Mouse (Mus musculus) embryo, embryonic 11 days (tissue): Measurements from ENCODE around the gene Nek8.
A peak's percentile ranks its signal among the peaks of the same experiment; 100 is the strongest.

Source experiments
- DNase-seq: peaks from one replicate; pipeline ENCODE4 v3.0.0-alpha.2; 2015

Nek8 gene

DNA sequence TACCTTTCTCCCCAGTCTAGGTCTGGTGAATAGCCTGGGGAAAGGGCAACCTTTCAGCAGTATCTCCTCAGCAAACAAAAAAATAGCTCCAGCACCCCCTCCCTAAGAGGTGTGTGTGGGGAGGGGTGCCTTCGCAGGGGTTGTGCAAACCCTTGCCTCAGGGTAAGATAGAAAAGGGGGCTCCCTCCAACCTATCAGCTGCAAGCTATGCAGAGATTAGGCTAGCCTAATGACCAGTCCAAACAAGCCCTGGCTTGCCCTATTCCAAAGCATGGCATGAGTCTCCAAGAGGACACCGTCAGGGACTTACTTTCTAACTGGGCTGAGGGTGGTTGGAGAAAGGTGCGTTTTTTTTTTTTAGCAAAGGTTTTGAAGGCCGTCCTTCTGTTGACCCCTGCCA lies 10.3 kb downstream of the Nek8 start:
- DNase-seq = no peak

DNA sequence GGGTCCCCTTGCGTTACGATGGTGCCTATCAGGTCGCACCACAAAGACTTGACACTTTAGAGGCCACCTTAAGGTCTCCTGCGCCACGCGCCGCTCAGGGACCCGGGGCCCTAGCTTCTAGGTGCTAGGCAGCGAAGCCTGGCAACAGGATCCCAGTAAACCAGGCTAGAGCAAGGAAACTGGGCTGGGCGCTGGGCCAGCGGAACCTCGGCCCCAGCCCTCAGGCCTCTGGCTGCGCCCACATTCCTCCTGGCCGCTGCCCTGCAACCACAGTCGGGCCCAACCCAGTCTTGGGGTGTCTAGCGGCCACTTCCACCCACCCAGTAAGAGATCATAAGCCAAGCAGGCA lies 10.7 kb downstream of the Nek8 start:
- no peak for DNase-seq

DNA sequence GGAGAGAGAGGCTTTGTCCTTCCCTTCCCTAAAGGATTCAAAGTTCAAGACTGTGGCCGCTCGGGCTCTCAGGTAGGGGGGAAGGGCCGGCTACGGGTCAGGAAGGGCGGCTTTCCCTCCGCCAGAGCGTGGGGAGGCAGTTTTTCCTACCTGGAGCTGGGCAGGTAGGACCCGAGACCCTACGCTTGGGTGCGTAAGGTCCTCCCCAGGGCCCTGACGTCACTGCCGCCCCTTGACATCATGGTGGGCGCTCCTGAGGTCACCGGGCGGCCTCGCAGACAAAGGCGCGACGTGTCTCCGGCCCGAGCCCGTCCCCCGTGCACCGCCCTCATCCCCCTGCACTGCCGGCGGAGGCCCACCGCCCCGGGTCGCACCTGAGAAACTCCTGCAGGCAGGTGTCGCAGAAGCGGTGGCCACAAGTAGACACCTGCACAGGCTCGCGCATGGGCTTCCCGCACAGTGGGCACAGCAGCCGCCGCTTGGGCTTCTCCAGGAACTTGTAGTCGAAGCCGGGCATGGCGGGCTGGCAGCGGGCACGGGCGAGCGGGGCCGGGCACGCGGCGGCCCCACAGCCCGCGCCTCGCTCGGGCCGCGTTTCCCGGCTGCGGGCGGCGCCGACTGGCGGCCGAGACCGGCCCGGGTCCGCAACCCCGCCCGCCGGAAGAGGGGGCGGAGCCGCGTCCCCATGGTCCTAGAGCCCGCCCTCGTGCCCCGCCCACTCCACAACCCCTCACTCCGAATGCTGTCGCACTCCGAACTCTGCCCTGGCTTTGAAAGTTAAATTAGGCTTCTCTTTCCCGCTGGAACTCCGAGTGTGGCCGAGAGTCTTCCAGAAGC lies 11.3 kb downstream of the Nek8 start, which contains the start of gene Traf4:
Gene Traf4, minus strand, starts transcription at position 666 of the 837 bp plus-strand sequence.
- peak; percentile 96 for DNase-seq

DNA sequence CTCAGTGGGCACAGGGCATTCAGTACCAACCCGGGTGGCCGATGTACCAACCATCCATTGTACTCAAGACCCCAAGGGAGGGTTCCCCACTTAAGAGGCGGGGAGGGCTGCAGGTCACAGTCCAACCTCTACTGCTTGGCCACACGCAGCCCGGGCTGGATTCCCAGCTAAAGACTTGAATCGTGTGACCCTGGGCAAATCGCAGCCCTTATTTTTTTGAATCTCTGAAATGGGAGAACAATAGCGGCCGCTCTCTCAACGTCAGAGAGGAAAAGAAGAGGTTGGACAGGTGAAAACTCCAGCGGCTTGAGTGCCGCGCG lies 11.9 kb downstream of the Nek8 start:
- DNase-seq = peak; percentile 53

DNA sequence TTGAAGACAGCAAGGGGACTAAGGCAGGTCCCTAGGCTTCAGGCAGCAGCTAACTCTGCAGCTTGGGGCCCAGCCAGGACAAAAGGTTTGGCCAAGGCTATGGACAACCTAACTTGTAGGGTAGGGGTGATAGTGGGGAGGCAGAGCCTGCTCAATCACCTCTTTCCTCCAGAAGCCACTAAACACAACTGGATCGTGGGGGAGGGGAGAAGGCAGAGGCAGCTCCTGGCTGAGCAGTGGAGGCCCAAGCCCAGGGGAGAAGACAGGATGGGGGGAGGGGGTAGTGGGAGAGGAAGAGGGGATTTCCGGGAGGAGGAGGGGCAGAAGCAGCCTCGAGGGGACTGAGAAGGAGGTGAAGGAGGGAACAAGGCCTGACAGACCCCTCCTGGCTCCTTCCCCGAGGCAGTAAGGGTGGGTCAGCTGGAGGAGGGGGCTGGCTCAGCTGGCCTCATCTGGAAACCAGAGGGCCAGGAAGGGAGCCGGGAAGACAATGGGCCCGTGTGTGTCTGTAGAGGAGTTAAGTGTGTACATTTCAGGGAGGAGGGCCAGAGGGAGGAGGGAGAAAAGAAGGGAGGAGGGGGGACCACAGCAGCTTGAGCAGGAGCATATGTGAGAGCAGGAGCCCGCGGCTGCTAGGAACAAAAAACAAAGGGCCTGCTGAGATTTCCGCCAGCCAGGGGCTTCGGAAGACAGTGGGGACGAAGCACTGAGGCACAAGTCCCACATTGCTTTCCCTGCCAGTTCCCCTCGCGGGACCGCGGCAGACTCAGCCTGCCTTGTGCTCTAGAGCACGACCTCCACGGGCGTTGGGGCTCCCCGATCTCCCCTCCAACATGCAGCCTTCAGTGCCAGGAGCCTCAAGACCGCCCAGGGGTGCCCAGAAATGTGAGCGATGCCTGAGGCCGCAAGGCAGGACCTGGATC lies 12.5 kb downstream of the Nek8 start:
- peak; percentile 92 for DNase-seq

DNA sequence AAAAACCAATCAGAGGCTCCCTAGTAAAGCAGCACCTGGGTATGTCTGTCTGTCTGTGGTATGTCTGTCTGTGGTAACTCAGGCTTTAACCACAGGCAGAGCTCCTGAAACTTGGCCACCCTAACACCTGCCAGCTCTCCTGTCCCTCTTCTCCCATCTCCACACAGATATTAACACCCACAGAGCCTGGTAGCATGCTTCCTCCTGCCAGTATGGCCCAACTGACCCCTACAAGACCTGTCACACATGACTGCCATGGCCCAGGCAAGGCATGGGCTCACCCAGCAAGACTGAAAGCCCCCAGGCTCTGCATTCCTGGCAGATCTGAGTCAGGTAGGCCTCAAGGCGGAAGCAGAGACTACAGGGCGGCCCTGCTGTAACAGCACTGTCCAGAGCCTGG lies 13.4 kb downstream of the Nek8 start:
- DNase-seq = no peak

DNA sequence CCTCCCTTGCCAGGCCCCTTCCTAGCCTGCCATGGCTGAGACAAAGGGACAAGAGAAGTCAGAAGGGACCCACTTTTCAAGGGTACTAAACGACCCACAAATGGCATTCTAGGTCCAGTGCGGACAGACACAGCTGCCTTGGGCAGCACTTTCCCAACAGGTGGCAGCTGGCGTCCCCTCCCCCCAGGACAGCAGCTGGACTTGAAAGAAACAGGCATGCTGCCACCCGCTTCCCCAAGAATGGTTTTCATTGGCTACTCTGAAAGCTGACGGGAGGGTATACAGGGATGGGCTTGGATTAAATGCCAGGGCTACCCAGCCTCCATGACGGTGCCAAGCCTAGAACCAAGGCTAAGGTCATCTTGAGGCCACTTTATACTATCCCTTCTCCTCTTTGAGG lies 14.0 kb downstream of the Nek8 start:
- DNase-seq = no peak

DNA sequence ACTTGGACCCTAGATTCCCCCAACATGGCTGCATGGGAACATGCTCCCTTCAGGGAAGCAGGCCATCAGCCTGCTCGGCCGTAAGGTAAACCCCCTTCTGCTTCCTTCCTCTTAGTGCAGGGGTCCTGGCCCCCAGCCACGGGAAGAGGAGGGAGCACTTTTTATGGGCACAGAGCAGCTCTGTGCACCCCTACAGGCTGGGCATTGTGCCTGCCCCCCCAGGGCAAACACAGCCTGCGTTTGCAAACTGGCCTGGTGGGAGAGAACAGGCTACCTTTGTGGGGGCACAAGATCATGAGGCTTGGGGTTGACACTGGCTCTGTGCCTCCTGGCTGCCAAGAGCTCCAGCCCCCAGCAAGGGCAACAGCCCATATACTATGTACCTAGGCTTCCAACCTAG lies 14.5 kb downstream of the Nek8 start:
- no peak for DNase-seq

DNA sequence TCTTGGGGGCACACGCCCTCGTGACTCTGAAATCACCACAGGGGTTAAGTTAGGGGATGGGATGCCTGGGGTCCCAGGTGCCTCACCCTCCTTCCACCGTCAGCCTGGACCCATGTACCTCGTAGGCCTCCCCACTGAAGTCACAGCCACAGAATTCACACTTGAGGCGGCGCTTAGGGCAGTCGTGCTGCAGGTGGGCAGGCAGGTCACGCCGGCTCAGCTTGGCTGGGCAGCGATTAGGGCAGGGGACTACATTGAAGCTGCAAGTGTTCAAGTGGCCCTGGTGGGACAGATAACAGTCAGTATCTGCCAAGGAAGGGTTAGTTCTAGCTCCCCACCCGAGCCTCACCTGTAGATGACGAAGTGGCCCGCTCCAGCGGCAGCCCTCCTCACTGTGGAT lies 15.3 kb downstream of the Nek8 start:
- DNase-seq = no peak

DNA sequence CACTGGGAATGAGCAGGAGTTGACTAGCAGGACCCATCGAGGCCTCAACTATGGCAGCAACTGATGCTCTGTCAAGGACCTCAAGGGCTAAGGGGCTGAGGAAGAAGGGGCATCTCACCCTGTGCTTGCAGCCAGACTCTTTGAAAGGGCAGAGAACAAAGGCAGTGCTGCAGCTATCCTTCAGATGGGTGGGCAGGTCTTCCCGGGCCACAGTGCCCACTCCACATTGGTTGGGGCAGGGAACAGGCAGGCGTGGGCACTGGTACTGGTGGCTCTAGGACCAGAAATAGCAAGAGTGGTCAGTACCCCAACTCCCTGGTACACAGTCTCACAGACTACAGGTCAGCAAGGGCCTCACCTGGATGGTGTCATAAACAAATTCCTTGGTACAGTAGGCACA lies 15.8 kb downstream of the Nek8 start:
- DNase-seq = no peak

DNA sequence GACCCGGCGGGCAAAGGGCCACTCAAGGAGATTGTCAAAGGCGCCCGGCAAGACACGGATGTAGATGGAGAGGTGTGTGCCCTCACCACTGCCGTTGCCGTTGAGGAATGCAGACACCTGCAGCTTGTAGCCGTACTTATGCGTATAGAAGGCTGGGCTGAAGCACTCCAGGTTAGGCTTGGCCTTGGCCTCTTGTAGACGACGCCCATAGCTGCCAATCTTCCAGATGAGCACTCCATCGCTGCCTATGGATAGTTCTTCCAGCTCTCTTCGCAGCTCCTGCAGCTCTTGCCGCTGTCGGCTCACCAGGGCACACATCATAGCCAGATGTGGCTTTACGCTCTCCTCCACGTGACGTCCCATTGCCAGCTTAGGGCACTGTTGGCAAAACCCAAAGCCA lies 16.3 kb downstream of the Nek8 start:
- DNase-seq = no peak

DNA sequence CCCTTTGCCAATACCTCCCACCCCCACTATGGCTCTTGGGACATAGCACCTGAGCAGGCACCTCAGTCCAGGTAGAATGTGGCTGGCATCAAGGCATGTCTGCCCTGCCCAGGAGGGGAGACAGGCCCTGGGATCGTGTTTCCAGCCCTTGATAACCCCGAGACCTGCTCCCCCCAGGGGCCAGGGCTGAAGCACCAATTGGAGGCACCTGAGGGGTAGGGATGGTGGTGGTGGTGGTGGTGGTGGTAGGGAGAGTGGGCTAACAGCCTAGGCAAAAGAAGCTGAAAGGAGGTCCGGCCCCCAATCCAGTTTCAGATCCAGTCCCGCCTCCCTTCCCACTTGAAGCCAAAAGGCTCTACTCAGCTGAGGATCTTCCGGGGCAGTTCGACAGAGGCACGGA lies 16.9 kb downstream of the Nek8 start:
- no peak for DNase-seq

DNA sequence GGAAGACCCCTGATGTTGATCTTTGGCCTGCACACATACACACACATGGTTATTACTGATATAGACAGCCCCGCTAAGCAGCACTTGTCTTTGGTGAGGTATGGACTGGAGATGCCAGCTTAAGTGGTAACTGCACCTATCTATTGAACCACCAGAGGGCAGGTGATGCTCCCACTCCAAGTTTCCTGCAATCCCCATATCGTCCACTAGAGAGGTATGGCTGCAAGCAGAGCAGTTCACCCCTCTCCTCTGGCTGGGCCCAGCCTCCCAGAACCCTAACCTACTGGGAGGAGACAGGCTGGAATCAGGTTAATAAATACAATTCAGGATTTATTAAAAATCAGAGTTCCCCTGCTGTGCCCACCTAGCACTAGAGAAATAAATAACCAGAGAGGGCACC lies 17.4 kb downstream of the Nek8 start:
- peak; percentile 88 for DNase-seq

DNA sequence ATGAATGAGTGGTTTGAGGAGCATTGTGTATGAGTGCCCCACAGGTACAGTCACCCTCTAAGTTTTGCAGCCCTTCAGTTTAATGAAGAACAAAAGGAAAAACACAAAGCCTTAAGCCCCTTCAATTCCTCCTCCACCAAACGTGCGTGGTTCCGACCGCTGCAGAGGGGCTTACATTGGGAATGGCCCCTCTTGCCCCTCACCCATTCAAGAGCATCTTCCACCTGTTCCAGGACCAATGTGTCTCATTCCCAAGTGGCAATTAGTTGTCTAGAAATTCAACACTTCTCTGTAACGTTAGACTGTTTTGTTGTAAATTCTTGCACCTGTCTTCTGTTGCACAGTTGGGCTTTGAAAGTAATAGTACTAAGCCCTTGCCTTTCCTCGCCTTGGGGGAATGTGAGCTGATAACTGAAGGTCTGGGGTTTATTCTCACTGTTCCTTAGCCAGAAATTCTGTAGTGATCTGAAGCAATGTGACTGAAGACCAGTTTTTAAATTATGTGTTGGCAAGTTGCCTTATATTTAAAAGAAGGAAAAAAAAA lies 20.2 kb downstream of the Nek8 start:
- DNase-seq = no peak

DNA sequence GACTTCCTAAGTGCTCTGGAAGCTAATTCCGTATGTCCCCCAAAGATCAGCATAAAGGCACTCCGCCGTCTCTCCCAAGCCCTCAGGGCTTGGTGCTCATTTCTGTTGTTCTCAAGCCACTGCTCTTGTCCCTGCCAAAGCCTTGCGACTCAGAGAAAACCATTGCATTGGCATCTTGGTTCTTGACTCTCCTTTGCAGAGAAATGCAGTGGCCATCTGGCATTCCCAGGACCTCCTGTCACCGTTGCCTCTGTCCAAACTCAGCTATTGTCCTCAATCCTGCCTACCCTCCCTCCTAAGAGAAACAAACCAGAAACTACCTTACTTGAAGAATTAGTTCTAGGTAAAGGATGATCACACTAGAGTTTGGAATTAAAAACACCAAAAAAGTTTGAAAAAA lies 20.8 kb downstream of the Nek8 start:
- no peak for DNase-seq

DNA sequence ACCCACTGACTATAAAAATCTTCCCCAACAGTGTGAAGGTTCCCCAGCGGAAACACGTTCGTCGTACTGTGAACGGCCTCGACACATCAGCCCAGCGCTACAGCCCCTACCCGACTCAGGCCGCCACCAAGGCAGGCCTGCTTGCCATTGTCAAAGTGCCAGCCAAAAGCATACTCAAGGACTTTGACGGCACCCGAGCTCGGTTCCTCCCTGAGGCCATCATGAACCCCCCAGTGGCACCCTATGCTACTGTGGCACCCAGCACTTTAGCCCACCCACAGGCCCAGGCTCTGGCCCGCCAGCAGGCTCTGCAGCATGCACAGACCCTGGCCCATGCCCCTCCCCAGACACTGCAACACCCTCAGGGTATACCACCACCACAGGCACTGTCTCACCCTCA lies 22.7 kb downstream of the Nek8 start:
- DNase-seq = no peak

DNA sequence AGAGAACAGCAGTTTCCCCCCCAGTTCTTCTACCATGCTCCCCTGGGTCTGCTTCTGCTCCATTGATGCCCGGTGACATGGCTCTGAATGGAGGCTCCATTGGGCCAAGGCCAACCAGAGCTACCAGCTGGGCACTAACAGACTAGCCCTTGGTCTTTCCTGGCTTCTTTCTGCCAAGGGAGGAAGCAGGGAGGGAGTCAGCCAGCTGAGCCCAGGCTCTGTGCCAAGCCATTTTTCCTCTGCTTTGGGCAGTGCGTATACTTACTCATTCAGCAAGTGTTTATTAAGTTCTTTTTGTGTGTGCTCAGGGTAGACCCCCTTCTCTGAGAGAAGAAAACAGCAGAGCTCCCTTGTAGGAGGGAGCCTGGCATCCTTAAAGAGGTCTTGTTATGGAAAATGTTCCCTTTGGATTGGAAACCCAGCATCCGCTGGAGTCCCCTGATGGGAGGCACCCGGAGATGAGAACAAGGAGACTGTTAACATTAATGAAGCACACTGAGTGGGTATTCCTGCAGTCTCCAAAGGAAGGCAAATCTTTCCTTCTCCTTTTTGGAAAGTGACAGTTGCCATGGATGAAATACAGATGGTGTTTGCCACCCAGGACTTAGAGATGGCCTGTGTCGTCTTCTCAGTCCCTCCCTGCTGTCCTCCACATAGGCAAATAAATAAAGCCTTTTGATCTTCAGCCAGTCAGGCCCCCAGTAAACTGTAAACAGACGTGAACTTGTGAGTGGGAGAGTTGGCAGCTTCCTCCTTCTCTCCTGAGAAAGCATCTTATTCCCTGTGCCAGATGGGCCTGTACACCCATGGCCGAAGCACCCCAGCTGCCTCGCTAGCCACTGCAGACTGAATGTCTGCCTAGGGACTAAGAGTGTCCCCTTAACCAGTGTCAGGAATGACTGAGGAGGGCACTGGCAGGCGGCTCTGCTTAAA lies 23.9 kb downstream of the Nek8 start:
- DNase-seq = no peak

DNA sequence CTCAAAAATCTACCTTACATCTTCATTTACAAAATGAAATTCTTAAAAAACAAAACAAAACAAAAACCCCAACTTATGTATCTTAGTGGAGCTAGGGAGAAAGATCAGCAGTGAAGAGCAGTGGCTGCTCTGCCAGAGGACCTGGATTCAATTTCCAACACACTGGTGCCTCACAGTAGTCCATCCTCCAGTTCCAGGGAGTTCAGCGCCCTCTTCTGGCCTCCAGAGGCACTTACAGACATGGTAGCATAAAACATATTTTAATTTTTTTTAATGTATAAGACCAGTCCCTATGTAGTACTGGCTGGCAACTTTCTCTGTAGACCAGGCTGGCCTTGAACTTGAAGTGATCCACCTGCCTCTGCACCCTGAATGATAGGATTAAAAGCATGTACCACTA lies 25.3 kb downstream of the Nek8 start:
- DNase-seq = peak; percentile 38

DNA sequence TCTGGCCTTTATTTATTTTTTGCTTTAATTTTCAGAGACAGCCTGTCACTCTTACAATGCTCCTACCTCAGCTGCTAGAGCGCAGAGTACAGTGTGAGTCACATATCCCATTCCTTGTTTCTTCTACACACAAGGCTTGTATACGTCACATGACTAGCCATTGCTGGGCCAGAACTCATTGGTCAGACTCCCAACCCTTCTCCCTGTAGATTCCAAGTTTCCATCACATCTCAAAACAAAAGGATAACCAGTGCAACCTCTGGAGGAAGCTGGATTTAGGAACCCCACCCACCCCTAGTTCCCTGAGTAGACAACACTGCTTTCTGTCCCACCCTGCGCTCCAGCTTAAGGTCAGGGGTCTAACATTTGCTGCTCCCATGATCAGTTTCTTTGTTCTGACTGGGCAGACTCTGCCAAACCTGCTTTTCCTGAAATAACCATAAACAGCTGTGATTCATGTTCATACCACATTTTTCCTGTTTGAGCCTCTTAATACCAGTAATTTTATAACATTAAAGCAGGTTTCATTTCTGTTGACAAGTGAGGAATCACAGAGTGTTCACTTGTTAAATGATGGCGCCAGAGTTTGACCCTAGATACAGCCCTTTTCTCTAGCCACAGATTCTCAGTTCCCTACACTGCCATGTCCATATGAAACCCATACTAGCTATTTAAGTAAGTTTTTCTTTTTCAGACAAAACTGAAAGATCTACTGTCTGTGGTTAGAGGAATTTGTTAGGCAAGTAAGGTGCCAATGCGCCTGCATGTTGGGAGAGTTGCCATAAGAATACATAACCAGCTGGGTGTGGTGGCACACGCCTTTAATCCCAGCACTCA lies 29.6 kb downstream of the Nek8 start:
- no peak for DNase-seq

DNA sequence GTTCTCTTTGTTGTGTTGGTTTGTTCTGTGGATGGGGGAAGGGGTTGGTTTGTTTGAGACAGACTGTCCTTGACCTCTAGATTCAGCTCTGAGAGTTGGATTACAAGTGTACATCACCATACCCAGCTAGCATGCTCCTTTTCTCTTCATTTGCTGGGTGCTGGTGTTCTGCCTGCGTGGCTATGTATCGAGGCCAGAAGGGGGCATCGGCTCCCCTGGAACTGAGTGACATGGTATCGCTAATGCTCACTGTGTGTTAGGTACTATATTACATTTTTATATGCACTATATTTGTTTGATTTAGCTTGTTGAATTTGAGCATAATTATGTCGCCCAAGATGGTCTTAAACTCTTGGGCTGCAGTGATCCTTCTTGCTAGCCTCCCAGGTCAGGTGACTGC lies 30.3 kb downstream of the Nek8 start:
- DNase-seq = no peak

DNA sequence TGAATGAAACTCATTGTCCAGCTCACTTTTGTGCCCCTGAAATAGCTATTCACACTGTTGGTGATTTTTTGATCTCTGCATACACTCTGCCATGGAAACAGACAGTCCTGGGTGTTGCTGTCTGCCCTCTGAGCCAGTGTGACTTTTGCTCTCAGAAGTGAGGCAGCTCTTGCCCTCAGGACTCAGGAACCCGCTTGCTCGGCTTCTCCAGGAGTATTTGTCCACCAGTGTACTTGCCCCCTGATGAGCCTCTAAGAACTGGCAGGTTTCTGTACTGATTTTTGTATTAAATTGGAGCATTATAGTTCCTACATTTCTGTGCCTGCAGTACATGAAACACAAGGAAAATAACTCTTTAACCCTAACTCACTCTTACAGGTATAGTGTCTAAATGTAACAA lies 33.0 kb downstream of the Nek8 start:
- DNase-seq = no peak

DNA sequence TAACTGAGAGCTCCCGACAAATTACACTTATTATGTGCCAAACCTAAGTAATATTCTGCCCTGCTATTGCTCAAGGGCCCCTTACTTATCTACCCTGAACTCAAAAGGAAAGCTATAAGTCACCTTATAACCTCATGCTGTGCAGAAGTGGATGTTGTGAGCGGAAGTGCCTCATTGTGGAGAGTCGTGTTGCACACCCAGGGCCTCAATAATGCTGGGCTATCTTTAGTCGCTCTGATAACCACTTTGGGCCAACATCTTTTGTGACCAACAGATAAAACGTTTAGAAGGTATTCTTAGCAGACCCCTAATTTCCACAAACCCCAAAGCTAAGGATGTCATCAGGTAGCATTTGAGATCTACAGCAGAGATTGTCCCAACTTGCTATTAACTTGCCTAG lies 35.8 kb downstream of the Nek8 start:
- DNase-seq = no peak
